Mouse (Mus musculus) brain, embryonic 14.5 days (tissue): Measurements from ENCODE around the gene Stub1.

Source experiments
- CTCF ChIP-seq: fragments of 200-500 bp; IDR thresholded peaks from 2 replicates; pipeline ENCODE4 v1.5.1; 2012; ENCODE audit warnings: inconsistent platforms, mild to moderate bottlenecking, moderate library complexity, borderline replicate concordance; ENCODE audit not compliant: insufficient read depth, insufficient read length; ENCODE audit errors: extremely low read depth
- POLR2A ChIP-seq: fragments of 200-500 bp; IDR thresholded peaks from 2 replicates; pipeline ENCODE4 v1.6.1; 2012; ENCODE audit warnings: mild to moderate bottlenecking, inconsistent platforms, borderline replicate concordance; ENCODE audit not compliant: poor library complexity, insufficient read depth, insufficient read length, severe bottlenecking; ENCODE audit errors: extremely low read depth

DNA sequence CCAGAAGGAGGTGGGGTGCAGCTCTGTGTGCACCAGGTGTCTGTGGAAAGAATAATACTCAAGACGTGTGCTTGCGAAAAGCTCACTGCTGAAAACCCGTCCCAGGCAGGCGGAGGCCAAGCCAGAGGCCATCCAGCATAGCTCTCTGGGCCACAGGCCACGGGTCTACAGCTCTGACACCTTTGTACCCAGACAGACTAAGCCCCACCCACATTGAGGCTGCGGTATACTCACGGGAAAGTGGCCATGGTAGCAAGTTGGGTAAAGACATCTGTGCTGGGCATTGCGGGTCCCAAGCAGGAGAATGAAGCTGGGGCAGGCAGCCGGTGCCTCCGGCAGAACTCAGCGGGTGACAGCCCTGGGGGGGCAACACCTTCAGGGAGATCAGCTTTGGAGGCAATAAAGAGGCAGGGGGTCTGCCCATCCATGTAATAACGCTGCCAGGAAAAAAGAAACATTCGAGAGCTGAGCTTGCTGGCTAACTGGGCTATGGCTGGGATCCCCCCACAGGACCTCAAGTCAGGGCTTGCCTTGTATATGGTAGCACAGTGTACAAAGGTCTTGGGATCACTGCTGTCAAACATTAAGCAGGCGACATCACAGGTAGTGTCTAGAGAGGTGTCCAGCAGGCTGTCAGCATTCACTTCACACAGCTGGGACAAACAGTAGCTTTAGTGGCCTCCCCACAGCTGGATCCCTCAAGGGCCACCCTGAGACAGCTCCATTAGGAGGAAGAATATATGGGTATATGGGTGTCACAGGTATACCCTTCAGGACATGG, 6.4 kb upstream of the Stub1 start:
- TF ChIP-seq POLR2A (no peak), CTCF (no peak)
